Mouse (Mus musculus): ENCODE data around the gene Mgll.

DNA sequence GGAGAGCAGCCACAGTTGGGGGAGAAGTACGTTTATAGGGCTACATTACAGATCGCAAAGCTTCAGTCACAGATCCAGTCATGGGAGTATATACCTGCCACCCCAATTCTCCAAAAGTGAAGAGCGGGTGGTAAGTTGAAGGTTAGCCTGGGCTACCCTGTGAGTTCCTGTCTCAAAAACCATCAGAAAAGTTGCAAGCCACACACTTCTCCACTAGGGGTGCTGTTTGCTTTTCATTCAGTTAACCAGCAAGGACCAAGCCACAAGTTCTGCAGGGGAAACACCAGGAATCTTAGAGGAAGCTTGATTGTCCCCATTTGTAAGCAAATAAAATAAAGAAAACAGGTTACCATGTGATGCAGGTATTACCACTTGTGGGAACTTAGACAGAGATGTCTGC, 88.7 kb downstream of the Mgll start:
- TF ChIP-seq POLR2A (IDR thresholded peaks at IDR 0.05; ENCODE audit: extremely low read depth, insufficient read depth, low read length) (no peak), CTCF (IDR thresholded peaks at IDR 0.05; ENCODE audit: low read depth, low read length) (no peak; the same call in 1 of the 2 replicates)
